Mouse (Mus musculus): ENCODE data around the gene Atrnl1. TPM values are rescaled to one million over a fixed set of nuclear protein-coding genes. Genes with fewer than 3 reads are reported as not detected.

Gene Atrnl1
- polyA plus RNA-seq, 1 experiment from 2014 or later, result 5.5 TPM

DNA sequence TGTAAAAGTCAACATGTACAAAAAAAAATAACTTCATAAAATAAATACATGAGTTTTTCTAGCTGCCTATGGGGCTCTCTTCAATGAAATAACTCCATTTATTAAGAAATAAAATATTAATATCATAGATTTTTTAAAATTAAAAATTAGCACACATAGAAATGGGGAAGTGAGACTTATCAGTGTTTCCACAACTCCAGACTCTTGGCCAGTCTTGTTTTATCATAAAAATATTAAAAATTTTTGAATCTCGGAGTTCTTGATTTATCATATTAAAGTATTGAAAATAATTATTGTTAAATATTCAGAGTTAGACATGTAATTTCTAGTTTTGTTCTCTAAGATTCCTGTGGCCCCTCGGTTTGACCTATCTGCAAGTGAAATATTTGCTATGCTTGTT, 337.7 kb downstream of the Atrnl1 start:
- no peak overlapping the region for H3K27ac ChIP-seq (ENCODE audit: low read length)
- ATAC-seq (ENCODE audit: insufficient read depth, low FRiP score), result no peak
- no peaks in the 10 kb centered on the region for H3K27me3 ChIP-seq (ENCODE audit: control insufficient read depth, insufficient read depth, low read length)
- H3K4me3 ChIP-seq (replicated peaks; ENCODE audit: low read length), result no peak overlapping the region
- H3K4me2 ChIP-seq (ENCODE audit: low read depth, low read length), result no peak overlapping the region
- H3K9ac ChIP-seq (ENCODE audit: low read length), result no peak overlapping the region
- H3K9me3 ChIP-seq (replicated peaks; ENCODE audit: control insufficient read depth, low read length), result no peaks in the 10 kb centered on the region
- WGBS, result 91% methylated on average over 2 of the region's 2 CpGs
- no peaks in the 10 kb centered on the region; the same call in 1 of the 2 replicates for H3K36me3 ChIP-seq (ENCODE audit: control insufficient read depth, insufficient read depth, low read length)
- H3K4me1 ChIP-seq (ENCODE audit: control insufficient read depth, insufficient read depth, low read length), result no peaks in the 10 kb centered on the region

DNA sequence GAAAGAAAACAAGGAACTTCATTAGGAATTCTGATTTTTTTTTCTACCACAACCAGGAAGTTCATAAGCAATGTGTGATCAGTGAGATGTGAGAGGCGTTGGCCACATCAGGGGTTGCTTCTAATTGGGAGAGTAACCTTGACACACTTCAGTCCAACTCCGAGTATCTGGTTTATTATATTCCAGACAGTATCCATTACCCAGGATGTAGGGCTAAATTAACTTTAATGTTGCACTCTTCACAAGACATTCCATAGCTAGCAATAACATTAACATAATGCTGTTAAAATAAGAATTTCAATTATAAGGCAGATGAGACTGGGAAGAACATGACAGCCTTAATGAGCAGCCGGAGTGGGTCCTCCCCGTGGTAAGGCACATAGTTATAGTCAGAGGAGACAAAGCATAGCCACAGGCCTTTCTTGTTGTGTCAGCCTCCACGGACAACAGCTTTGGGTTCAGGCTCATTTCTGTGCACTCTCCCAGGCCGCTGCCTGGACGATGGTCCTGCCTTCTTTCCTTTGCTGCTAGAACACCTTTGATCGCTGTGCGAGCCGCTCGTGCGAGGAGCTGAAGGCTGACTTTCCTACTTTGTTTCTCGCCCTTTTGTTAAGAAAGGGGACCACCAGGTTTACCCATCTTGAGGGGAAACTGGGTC, 338.6 kb downstream of the Atrnl1 start:
- no peak for ATAC-seq (ENCODE audit: insufficient read depth, low FRiP score)
- Histone ChIP-seq H3K27me3 (ENCODE audit: control insufficient read depth, insufficient read depth, low read length) (no peaks in the 10 kb centered on the region), H3K27ac (ENCODE audit: low read length) (no peak overlapping the region), H3K4me3 (replicated peaks; ENCODE audit: low read length) (no peak overlapping the region), H3K4me2 (ENCODE audit: low read depth, low read length) (no peak overlapping the region), H3K36me3 (ENCODE audit: control insufficient read depth, insufficient read depth, low read length) (no peaks in the 10 kb centered on the region; the same call in 1 of the 2 replicates), H3K9ac (ENCODE audit: low read length) (no peak overlapping the region), H3K4me1 (ENCODE audit: control insufficient read depth, insufficient read depth, low read length) (no peaks in the 10 kb centered on the region), H3K9me3 (replicated peaks; ENCODE audit: control insufficient read depth, low read length) (no peaks in the 10 kb centered on the region)
- 88% methylated on average over 13 of the region's 13 CpGs for WGBS

DNA sequence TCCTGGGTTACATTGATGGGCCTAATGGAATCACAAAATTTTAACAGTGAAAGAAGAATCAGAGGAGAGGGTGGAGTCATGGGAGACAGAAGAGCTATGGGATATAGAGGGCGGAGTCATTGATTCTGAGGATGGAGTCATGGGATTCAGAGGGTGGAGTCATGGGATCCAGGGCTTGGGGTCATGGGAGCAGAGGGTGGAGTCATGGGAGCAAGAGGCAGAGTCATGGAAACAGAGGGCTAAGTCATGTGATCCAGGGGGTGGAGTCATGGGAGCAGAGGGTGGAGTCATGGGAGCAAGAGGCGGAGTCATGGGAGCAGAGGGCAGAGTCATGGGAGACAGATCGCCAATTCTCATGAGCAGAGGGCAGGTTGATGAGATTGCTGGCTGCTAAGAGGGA, 343.3 kb downstream of the Atrnl1 start:
- H3K27ac ChIP-seq (ENCODE audit: low read length), result no peak overlapping the region
- ATAC-seq (ENCODE audit: insufficient read depth, low FRiP score), result no peak
- H3K9me3 ChIP-seq (replicated peaks; ENCODE audit: control insufficient read depth, low read length), result no peaks in the 10 kb centered on the region
- H3K4me3 ChIP-seq (replicated peaks; ENCODE audit: low read length), result no peak overlapping the region
- H3K27me3 ChIP-seq (ENCODE audit: control insufficient read depth, insufficient read depth, low read length), result no peaks in the 10 kb centered on the region
- H3K36me3 ChIP-seq (ENCODE audit: control insufficient read depth, insufficient read depth, low read length), result no peaks in the 10 kb centered on the region
- 97% methylated on average over 3 of the region's 3 CpGs for WGBS
- no peak overlapping the region for H3K9ac ChIP-seq (ENCODE audit: low read length)
- no peak overlapping the region for H3K4me2 ChIP-seq (ENCODE audit: low read depth, low read length)
- no peaks in the 10 kb centered on the region for H3K4me1 ChIP-seq (ENCODE audit: control insufficient read depth, insufficient read depth, low read length)

DNA sequence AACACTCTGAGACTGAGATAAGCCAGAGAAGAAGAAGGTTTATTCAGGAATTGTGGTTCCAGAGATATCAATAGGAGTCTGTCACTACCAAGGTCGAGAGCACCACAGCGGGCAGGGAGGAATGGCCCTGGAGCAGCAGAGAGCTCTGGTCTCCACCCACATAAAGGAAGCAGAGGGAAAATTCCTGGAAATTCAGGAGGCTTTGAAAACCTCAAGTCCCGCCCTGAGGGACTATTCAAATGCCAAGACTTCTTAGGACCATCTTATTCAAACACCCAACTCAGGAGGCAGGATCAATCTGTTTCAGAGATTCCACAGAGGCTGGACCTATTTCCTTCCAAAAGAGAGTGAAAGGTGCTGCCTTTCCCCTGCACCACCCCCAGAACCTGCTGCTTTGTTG, 345.6 kb downstream of the Atrnl1 start:
- 79% methylated on average over 3 of the region's 3 CpGs for WGBS
- Histone ChIP-seq H3K9me3 (replicated peaks; ENCODE audit: control insufficient read depth, low read length) (no peaks in the 10 kb centered on the region), H3K27ac (ENCODE audit: low read length) (no peak overlapping the region), H3K9ac (ENCODE audit: low read length) (no peak overlapping the region), H3K4me3 (replicated peaks; ENCODE audit: low read length) (no peak overlapping the region), H3K4me1 (ENCODE audit: control insufficient read depth, insufficient read depth, low read length) (no peaks in the 10 kb centered on the region), H3K4me2 (ENCODE audit: low read depth, low read length) (no peak overlapping the region), H3K27me3 (ENCODE audit: control insufficient read depth, insufficient read depth, low read length) (no peaks in the 10 kb centered on the region), H3K36me3 (ENCODE audit: control insufficient read depth, insufficient read depth, low read length) (no peaks in the 10 kb centered on the region)
- ATAC-seq (ENCODE audit: insufficient read depth, low FRiP score), result no peak

DNA sequence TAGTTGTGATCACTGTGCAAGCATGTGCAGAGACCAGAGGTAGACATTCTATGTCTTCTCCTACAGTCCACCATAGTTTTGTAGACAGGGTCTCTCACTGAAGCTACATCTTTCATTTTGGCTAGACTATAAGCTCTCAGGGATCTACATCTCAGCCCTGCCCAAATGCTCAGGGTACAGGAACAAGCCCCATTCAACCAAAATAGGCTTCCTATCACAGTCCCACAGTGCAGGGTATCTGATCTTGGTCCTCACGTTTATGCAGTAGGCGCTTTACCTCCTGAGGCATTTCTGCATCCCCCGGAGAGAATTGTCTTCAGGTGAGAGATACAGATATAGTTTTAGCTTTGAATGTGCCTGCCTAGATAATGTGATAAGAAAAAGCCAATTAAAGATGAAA, 346.5 kb downstream of the Atrnl1 start:
- WGBS, result 92% methylated on average over 3 of the region's 3 CpGs
- H3K27me3 ChIP-seq (ENCODE audit: control insufficient read depth, insufficient read depth, low read length), result no peaks in the 10 kb centered on the region

DNA sequence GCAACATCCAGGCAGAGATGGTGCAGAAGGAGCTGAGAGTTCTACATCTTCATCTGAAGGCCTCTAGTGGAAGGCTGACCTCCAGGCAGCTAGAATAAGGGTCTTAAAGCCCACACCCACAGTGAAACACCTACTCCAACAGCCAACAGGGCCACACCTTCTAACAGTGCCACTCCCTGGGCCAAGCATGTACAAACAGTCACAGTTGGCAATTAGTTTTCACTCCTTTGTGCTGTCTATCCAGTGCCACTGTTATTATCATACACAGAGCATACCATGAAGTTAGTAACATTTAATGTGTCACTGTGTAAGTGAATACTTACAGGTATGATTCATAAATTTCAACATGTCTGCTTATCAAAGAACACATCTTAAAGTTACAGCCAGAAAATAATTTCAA, 347.3 kb downstream of the Atrnl1 start:
- Histone ChIP-seq H3K27me3 (ENCODE audit: control insufficient read depth, insufficient read depth, low read length) (no peaks in the 10 kb centered on the region), H3K9me3 (replicated peaks; ENCODE audit: control insufficient read depth, low read length) (no peaks in the 10 kb centered on the region), H3K4me2 (ENCODE audit: low read depth, low read length) (no peak overlapping the region), H3K27ac (ENCODE audit: low read length) (no peak overlapping the region), H3K4me3 (replicated peaks; ENCODE audit: low read length) (no peak overlapping the region), H3K9ac (ENCODE audit: low read length) (no peak overlapping the region), H3K4me1 (ENCODE audit: control insufficient read depth, insufficient read depth, low read length) (no peaks in the 10 kb centered on the region), H3K36me3 (ENCODE audit: control insufficient read depth, insufficient read depth, low read length) (no peaks in the 10 kb centered on the region)
- no peak for ATAC-seq (ENCODE audit: insufficient read depth, low FRiP score)

More for the DNA sequence above, 346.5 kb downstream of the Atrnl1 start:
- Histone ChIP-seq H3K4me2 (ENCODE audit: low read depth, low read length) (no peak overlapping the region), H3K9me3 (replicated peaks; ENCODE audit: control insufficient read depth, low read length) (no peaks in the 10 kb centered on the region), H3K4me1 (ENCODE audit: control insufficient read depth, insufficient read depth, low read length) (no peaks in the 10 kb centered on the region), H3K9ac (ENCODE audit: low read length) (no peak overlapping the region), H3K36me3 (ENCODE audit: control insufficient read depth, insufficient read depth, low read length) (no peaks in the 10 kb centered on the region), H3K27ac (ENCODE audit: low read length) (no peak overlapping the region), H3K4me3 (replicated peaks; ENCODE audit: low read length) (no peak overlapping the region)
- ATAC-seq (ENCODE audit: insufficient read depth, low FRiP score), result no peak

DNA sequence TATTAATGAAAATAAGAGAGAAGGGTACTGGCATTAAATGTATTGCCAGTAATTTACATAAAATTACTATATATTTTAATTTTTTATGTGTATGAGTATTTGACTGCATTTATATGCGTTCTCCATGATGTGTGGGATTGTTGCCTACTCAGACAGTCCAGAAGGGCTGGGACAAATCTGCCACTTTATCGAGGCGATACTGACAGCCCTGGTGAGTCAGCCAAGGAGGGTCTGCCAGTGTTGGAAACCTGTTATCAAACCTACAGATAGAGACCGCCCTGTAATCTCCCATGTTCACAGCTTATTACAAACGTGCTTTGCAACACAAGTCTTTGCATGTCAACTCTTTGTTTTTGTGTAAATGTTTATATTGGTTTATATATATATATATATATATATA, 347.9 kb downstream of the Atrnl1 start:
- no peak for ATAC-seq (ENCODE audit: insufficient read depth, low FRiP score)
- no peak overlapping the region for H3K27ac ChIP-seq (ENCODE audit: low read length)
- H3K4me2 ChIP-seq (ENCODE audit: low read depth, low read length), result no peak overlapping the region
- H3K27me3 ChIP-seq (ENCODE audit: control insufficient read depth, insufficient read depth, low read length), result no peaks in the 10 kb centered on the region
- no peaks in the 10 kb centered on the region for H3K36me3 ChIP-seq (ENCODE audit: control insufficient read depth, insufficient read depth, low read length)
- no peaks in the 10 kb centered on the region for H3K4me1 ChIP-seq (ENCODE audit: control insufficient read depth, insufficient read depth, low read length)
- H3K4me3 ChIP-seq (replicated peaks; ENCODE audit: low read length), result no peak overlapping the region
- no peak overlapping the region for H3K9ac ChIP-seq (ENCODE audit: low read length)
- WGBS, result 74% methylated on average over 5 of the region's 5 CpGs
- H3K9me3 ChIP-seq (replicated peaks; ENCODE audit: control insufficient read depth, low read length), result no peaks in the 10 kb centered on the region

DNA sequence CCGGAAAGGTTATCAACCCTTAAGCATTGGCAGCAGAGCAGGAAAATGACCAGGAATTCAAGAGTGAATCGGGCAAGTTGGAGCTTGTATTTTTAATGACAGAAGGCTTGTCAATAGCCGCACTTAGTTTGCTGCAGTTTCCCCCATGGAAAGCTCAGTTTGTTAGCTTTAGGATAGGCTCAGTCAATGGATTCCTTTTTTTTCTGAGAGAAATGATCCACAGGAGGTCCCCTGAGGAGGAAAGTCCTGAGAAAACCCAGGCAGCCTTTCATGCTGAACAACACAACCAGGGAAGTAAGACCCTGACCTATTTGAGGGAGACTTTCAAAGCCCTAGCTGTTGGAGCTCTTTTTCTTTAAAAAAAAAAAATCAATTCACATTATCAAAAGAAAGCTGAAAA, 350.5 kb downstream of the Atrnl1 start:
- no peaks in the 10 kb centered on the region for H3K4me1 ChIP-seq (ENCODE audit: control insufficient read depth, insufficient read depth, low read length)
- H3K27me3 ChIP-seq (ENCODE audit: control insufficient read depth, insufficient read depth, low read length), result no peaks in the 10 kb centered on the region
- H3K4me2 ChIP-seq (ENCODE audit: low read depth, low read length), result no peak overlapping the region
- H3K4me3 ChIP-seq (replicated peaks; ENCODE audit: low read length), result no peak overlapping the region
- no peaks in the 10 kb centered on the region for H3K36me3 ChIP-seq (ENCODE audit: control insufficient read depth, insufficient read depth, low read length)
- no peaks in the 10 kb centered on the region for H3K9me3 ChIP-seq (replicated peaks; ENCODE audit: control insufficient read depth, low read length)
- no peak overlapping the region for H3K9ac ChIP-seq (ENCODE audit: low read length)
- ATAC-seq (ENCODE audit: insufficient read depth, low FRiP score), result no peak
- H3K27ac ChIP-seq (ENCODE audit: low read length), result no peak overlapping the region
- WGBS, result 66% methylated on average over 3 of the region's 3 CpGs

DNA sequence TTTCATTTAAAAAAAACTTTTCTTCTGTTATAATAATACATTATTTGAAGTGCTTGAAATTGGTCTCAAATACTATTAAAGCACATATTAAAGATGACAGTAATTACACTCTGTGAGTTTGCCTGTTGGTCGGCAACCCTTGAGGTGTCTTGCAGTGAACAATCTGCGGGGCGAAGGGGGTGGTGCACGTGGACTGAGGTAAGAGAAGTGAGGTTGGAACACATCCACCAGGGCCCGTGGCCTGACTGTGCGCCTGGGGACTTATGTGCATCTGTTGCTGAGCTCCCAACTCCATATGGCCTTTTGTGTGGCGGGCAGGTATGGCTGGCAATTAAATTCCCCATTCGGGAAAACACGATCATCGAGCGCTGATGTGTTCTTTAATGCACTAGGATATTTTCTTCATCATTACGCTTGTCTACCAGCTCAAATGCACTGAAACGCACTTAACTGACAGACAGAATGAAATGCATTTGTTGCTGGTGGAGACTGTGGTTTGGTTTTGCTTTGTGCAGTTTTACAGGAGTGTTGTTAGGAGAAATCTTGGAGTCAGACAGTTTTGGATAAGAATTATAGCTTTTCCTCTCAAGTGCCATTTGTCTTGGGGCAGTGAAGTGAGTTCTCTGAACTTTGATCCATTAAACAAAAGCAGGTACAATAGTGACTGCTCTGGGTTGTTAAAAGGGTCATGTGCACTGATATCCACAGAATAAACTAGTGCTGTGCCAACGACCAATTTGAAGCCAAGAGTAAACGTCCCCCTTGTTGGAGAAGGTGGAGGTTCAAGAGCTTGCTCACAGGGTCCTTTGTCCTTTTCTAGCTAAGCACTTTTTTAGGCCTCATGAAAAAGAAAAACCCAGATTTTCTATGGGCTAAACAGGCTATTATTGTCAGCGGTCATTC, 351.2 kb downstream of the Atrnl1 start:
- Histone ChIP-seq H3K27me3 (ENCODE audit: control insufficient read depth, insufficient read depth, low read length) (no peaks in the 10 kb centered on the region), H3K4me2 (ENCODE audit: low read depth, low read length) (no peak overlapping the region), H3K9ac (ENCODE audit: low read length) (no peak overlapping the region), H3K9me3 (replicated peaks; ENCODE audit: control insufficient read depth, low read length) (no peaks in the 10 kb centered on the region), H3K4me3 (replicated peaks; ENCODE audit: low read length) (no peak overlapping the region), H3K4me1 (ENCODE audit: control insufficient read depth, insufficient read depth, low read length) (no peaks in the 10 kb centered on the region), H3K27ac (ENCODE audit: low read length) (peak overlapping the region; percentile 31; the same call in 1 of the 2 replicates), H3K36me3 (ENCODE audit: control insufficient read depth, insufficient read depth, low read length) (no peaks in the 10 kb centered on the region)
- WGBS, result 69% methylated on average over 16 of the region's 16 CpGs
- ATAC-seq (ENCODE audit: insufficient read depth, low FRiP score), result no peak
